Mouse (Mus musculus) liver, embryonic 14.5 days (tissue): ENCODE measurements around the gene Fblim1. TPM values are rescaled to one million over a fixed set of nuclear protein-coding genes. Genes with fewer than 3 reads are reported as not detected.

ENCODE experiments used
- ATAC-seq: fragments of 200-750 bp; cut with Nextera tagmentation; 2 replicates; pipeline ENCODE4 v1.8.0; 2017; ENCODE audit warnings: moderate number of reproducible peaks, mild to moderate bottlenecking, moderate library complexity; ENCODE audit not compliant: insufficient read depth
- DNase-seq, 3 experiments: peaks; one replicate each; pipeline ENCODE4 v3.0.0-alpha.2; 2012 to 2013; ENCODE audit warnings: low read depth in 3 of 3, low spot score in 3 of 3
- H3K27ac ChIP-seq: fragments of 300-500 bp; sonication (generic); 2 replicates; pipeline ENCODE4 v1.5.1; 2014; ENCODE audit warnings: moderate library complexity, mild to moderate bottlenecking, control low read depth, inconsistent platforms
- H3K27me3 ChIP-seq: fragments of 300-500 bp; sonication (generic); 2 replicates; pipeline ENCODE4 v1.6.1; 2014; ENCODE audit warnings: mild to moderate bottlenecking, low read length, moderate library complexity; ENCODE audit not compliant: control insufficient read depth, insufficient read depth
- H3K36me3 ChIP-seq: fragments of 300-500 bp; sonication (generic); replicated peaks from 2 replicates; pipeline ENCODE4 v1.6.1; 2014; ENCODE audit warnings: low read depth; ENCODE audit not compliant: control insufficient read depth, insufficient read depth
- H3K4me1 ChIP-seq, 2 experiments: fragments of 200-500 bp in 1 of 2; fragments of 300-500 bp in 1 of 2; sonication (generic) in 1 of 2; replicated peaks; 2 replicates each; pipeline ENCODE4 v1.6.1; 2012 to 2014; ENCODE audit warnings: antibody characterized with exemption in 1 of 2, inconsistent platforms in 1 of 2, low read length in 1 of 2; ENCODE audit not compliant: control insufficient read depth in 2 of 2, insufficient read depth in 2 of 2
- H3K4me2 ChIP-seq: fragments of 300-500 bp; sonication (generic); 2 replicates; pipeline ENCODE4 v1.6.1; 2014; ENCODE audit warnings: low read depth, mild to moderate bottlenecking, control low read depth, moderate library complexity
- H3K4me3 ChIP-seq, 2 experiments: fragments of 200-500 bp in 1 of 2; fragments of 300-500 bp in 1 of 2; sonication (generic) in 1 of 2; 2 replicates each; pipeline ENCODE4 v1.5.1; 2012 to 2014; ENCODE audit warnings: low read depth in 2 of 2, low read length in 2 of 2, mild to moderate bottlenecking in 2 of 2, control low read depth in 1 of 2, inconsistent platforms in 1 of 2, moderate library complexity in 1 of 2; ENCODE audit not compliant: insufficient read depth in 1 of 2
- H3K9ac ChIP-seq: fragments of 300-500 bp; sonication (generic); replicated peaks from 2 replicates; pipeline ENCODE4 v1.6.1; 2014; ENCODE audit warnings: mild to moderate bottlenecking, control low read depth, moderate library complexity
- H3K9me3 ChIP-seq: fragments of 300-500 bp; sonication (generic); 2 replicates; pipeline ENCODE4 v1.6.1; 2016; ENCODE audit warnings: low read length, mixed read lengths; ENCODE audit not compliant: control insufficient read depth
- CTCF ChIP-seq: IDR thresholded peaks from 2 replicates; pipeline ENCODE4 v1.5.1; 2016; ENCODE audit warnings: antibody characterized with exemption, low read depth, control low read depth
- EP300 ChIP-seq: IDR thresholded peaks from 2 replicates; pipeline ENCODE4 v1.6.1; 2016; ENCODE audit warnings: antibody characterized with exemption, low read depth
- WGBS: fragments of 180-500 bp; shearing (Covaris S2); extraction: QIAGEN DNeasy Blood & Tissue Kit; methylation state at CpG from one replicate; pipeline ENCODE4 v1.1.7; 2014; ENCODE audit not compliant: insufficient replicate concordance; 5-methylcytosine and 5-hydroxymethylcytosine counted together
- polyA plus RNA-seq, 2 experiments: library from polyadenylated mRNA; depleted of rRNA in 1 of 2; stranded (reverse) in 1 of 2; unstranded in 1 of 2; fragments of >200 nt; fragmentation: Nextera tagmentation in 1 of 2; extraction: Ambion mirVana in 1 of 2; gene quantifications; 2 replicates each; pipeline versions ENCODE4 v1.2.1 to v1.2.3; 2012 to 2014

The Fblim1 gene
- polyA plus RNA-seq, 2 experiments: 0.77 to 1.1 TPM

DNA sequence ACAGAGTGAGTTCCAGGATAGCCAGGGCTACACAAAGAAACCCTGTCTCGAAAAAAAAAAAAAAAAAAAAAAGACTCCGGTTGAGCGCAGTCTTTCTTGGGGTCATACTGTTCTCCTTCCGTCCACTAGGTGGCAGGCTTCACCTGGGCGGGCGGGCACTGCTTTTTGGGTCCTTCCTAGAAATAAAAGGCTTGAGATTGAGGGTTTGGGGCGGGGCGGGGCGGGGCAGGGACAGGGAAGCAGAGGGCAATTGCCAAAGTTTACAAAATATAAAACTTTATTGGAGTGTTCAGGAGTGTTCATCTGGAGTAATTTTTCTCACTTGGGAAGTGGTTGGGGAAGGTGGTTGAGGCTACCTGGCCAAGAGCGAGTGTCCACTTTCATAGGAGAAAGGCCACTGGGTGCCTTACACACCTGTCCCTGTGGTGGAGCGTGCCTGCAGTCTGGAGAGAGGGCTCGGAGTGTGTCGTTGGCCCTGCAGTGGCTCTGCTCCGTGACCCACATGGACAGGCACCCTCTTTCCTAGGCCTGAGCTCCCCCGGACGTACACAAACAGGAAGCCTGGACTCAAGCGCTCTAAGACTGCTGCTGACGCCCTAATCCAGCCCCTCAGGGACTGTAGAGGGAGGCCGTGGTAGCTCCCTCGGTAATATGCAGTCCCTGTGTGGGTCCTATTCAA lies 12.8 kb upstream of the Fblim1 start, which contains the start of gene Tmem82:
Gene Tmem82 (minus strand): TSS at position 69 of the 679 bp plus-strand sequence.
- H3K4me3 ChIP-seq: peak within 1 kb of the TSS; percentile 20 to 48
- no peaks in the 10 kb centered on the region for H3K27me3 ChIP-seq
- no peak for ATAC-seq
- TF ChIP-seq CTCF: peak; percentile 83
- TF ChIP-seq EP300: no peak
- no peaks in the 10 kb centered on the region for H3K9me3 ChIP-seq
- peak in 2 of 3 experiments; percentile 32 to 36 for DNase-seq
- H3K4me1 ChIP-seq: peaks cover 0 to 2% of the 10 kb centered on the region in 2 experiments; a peak in 1 of 4 replicates
- no peak within 1 kb of the TSS for H3K27ac ChIP-seq
- 25% methylated on average over 19 of the region's 20 CpGs for WGBS
- no peak within 1 kb of the TSS for H3K9ac ChIP-seq
- H3K4me2 ChIP-seq: peak within 1 kb of the TSS; percentile 48
- H3K36me3 ChIP-seq: no peaks in the 10 kb centered on the region

DNA sequence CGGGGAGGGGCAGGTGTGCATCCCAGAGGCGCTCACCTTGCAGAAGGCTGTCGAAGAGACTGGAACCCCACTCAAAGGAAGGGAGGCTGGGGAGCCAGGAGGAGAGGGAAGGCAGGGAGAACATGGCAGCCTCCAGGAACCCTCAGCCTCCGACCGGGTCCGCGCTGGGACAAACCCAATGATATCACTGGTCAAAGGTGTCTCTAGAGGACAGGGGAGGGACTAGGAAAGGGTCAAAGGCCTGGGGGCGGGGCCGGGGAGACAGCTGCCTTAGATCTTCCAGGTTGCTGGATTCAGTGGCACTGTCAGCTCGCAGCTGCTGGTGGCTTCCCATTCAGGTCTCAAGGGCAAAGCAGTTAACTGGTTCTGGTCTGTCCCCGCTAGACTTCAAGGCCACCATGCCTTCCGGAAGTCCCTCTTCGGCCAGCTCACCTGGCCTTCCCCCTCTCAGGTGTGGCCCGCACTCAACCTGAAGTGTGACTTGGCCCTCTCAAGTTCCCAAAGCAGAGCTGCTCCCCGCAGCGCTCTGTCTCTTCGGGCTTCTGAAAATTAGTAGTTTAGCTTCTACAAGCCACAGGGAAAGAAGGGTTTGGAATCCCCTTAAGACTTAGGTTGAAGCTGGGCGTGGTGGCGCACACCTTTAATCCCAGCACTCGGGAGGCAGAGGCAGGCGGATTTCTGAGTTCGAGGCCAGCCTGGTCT lies 12.1 kb upstream of the Fblim1 start:
- H3K27ac ChIP-seq: no peak overlapping the region
- peak; percentile 40; the same call in 1 of the 2 replicates for ATAC-seq
- H3K9ac ChIP-seq: no peak overlapping the region

DNA sequence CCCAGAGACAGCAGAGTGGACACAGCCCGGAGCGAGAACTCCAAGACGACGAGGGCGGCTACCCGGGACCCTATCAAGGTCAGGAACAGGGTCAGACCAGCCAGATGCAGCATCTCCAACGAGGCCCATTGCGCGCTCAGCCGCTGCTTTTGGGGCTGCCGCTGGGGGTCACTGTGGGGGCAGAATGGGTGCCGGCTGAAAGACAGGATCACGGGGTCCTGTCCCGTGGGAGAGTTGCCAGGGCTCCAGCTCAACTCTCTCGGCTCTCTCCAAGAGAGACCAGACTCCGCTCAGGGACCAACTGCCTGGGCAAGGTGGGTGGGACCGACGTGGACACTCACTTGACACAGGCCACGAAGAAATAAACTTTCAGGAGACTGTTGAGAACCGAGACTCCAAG lies 11.4 kb upstream of the Fblim1 start:
- Histone ChIP-seq H3K9me3 (no peaks in the 10 kb centered on the region), H3K9ac (no peak overlapping the region), H3K4me3 (peak overlapping the region; percentile 20 to 48), H3K27me3 (no peaks in the 10 kb centered on the region), H3K4me2 (peak overlapping the region; percentile 48), H3K36me3 (no peaks in the 10 kb centered on the region), H3K4me1 (peaks cover 0 to 2% of the 10 kb centered on the region in 2 experiments; a peak in 1 of 4 replicates), H3K27ac (no peak overlapping the region)
- ATAC-seq (peak; percentile 39; the same call in 1 of the 2 replicates), DNase-seq (no peak)
- WGBS: 3% methylated on average over 20 of the region's 20 CpGs
- TF ChIP-seq CTCF: peak; percentile 72
- TF ChIP-seq EP300: no peak

More for the DNA sequence above, 12.1 kb upstream of the Fblim1 start:
- peak in 1 of 3 experiments; percentile 19 for DNase-seq
- H3K4me3 ChIP-seq: peak overlapping the region; percentile 20 to 48
- H3K4me1 ChIP-seq: peaks cover 0 to 2% of the 10 kb centered on the region in 2 experiments; a peak in 1 of 4 replicates
- peak overlapping the region; percentile 48 for H3K4me2 ChIP-seq
- no peaks in the 10 kb centered on the region for H3K9me3 ChIP-seq
- WGBS: 8% methylated on average over 22 of the region's 22 CpGs
- TF ChIP-seq CTCF: no peak
- TF ChIP-seq EP300: no peak
- H3K27me3 ChIP-seq: no peaks in the 10 kb centered on the region
- no peaks in the 10 kb centered on the region for H3K36me3 ChIP-seq

DNA sequence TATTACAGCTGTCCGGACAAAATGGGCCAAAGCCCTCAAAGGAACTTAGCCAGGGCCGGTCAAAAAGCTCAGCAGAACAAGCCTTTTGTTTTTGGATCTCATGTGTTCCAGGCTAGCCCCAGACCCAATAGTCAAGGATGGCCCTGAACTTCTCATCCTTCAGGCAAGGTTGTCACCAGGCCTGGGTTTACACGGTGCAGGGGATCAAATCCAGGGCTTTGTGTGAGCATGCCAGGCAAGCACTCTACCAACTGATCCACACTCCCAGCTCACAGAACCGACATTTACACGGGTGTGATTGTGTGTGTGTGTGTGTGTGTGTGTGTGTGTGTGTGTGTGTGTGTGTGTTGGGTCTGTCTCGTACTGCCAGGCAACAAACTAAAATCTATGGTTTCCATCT lies 10.9 kb upstream of the Fblim1 start:
- peaks cover 0 to 2% of the 10 kb centered on the region in 2 experiments; a peak in 1 of 4 replicates for H3K4me1 ChIP-seq
- WGBS: 58% methylated on average over 6 of the region's 6 CpGs
- H3K9ac ChIP-seq: no peak overlapping the region
- H3K4me3 ChIP-seq: no peak overlapping the region
- no peak overlapping the region for H3K4me2 ChIP-seq
- no peak overlapping the region for H3K27ac ChIP-seq
- H3K9me3 ChIP-seq: no peaks in the 10 kb centered on the region
- TF ChIP-seq CTCF (no peak), EP300 (no peak)
- DNase-seq (no peak), ATAC-seq (no peak)
- no peaks in the 10 kb centered on the region for H3K36me3 ChIP-seq
- no peaks in the 10 kb centered on the region for H3K27me3 ChIP-seq

DNA sequence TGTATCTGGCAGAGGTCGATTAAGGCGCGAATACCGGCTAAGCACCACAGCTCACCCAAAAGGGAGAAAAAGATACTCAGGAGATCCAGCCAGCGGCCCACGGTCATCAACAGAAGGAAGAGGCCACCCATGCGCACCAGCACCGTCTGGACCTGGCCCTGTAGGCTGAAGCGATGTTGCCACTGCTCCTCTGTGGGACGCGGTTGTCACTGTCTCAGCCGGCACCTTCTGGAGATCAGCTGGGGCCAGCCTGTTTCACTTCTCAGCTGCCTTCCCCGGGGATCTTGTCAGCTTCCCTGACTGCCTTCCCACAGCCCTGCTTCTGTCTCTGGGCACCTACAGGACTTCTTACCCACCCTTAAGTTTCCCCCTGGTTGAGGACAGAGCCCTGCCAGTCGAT lies 9.1 kb upstream of the Fblim1 start:
- Histone ChIP-seq H3K4me2 (no peak overlapping the region), H3K9ac (no peak overlapping the region), H3K36me3 (no peaks in the 10 kb centered on the region), H3K4me3 (no peak overlapping the region), H3K4me1 (peaks cover 0 to 2% of the 10 kb centered on the region in 2 experiments; a peak in 1 of 4 replicates), H3K9me3 (no peaks in the 10 kb centered on the region), H3K27me3 (no peaks in the 10 kb centered on the region), H3K27ac (no peak overlapping the region)
- TF ChIP-seq CTCF (no peak), EP300 (no peak)
- 76% methylated on average over 14 of the region's 14 CpGs for WGBS
- DNase-seq: no peak
- ATAC-seq: no peak
